Mouse (Mus musculus) lung, postnatal 4 days (tissue): ENCODE measurements around the gene Gjb3.
A peak's percentile ranks its signal among the peaks of the same experiment; 100 is the strongest.

Experiments used
- DNase-seq, 2 experiments: peaks; one replicate each; pipeline ENCODE4 v3.0.0; 2021

Gene Gjb3

DNA sequence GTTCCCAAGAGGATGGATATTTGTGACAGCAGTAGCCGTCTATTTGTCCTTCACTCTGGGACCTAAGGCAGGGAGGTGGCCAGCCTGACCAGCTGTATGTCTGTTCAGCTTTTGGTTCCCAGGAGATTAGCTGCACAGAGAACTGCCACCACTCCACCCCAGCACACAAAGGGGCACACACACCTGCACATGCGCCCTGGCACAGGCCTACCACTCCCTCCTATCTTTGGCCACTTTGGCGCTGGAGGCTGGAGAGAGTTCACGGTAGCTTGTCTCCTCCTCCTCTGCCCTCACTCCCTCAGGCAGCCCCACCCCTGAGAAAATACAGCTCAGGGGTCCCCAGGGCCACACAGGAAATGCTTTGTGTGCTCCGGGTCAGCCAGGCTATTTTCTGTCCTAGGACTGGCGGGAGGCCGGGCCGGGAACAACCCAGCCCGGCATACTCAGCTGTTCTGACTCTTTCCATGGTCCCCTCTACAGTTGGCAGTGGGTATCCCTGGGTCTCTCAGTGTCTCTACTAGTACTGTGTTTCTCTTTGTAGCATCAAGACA, 52.1 kb downstream of the Gjb3 start:
- peak; percentile 33 to 72 for DNase-seq
